Mouse (Mus musculus) adrenal gland, postnatal 36 days (tissue): ENCODE data around the gene Ppm1g. TPM values are rescaled to one million over a fixed set of nuclear protein-coding genes. Genes with fewer than 3 reads are reported as not detected.

Experiments used
- DNase-seq, 2 experiments: peaks; one replicate each; pipeline ENCODE4 v3.0.0; 2021; ENCODE audit warnings: mixed read lengths in 1 of 2
- long read RNA-seq, 2 experiments: library from polyadenylated mRNA; stranded (forward); transcript quantifications; one replicate each; pipeline ENCODE4 v2.0.0; 2021; ENCODE audit warnings: borderline sequencing depth in 2 of 2
- total RNA-seq, 2 experiments: library from RNA; stranded (reverse); gene quantifications; 2 replicates each; pipeline ENCODE4 v1.2.3; 2021

Ppm1g gene
- 100 to 1,000 TPM; 105 to 129 TPM for total RNA-seq
- long read RNA-seq, experiment 1, transcript Ppm1g-201 (10 exons, 2,307 nt), result major isoform, 220 of 239 reads
- long read RNA-seq, experiment 1, partial matches to known transcripts, result 4 of 239 reads
- long read RNA-seq, experiment 1, other reads (novel, unspliced or antisense), result 11 of 239 reads
- long read RNA-seq, experiment 2, transcript Ppm1g-201 (10 exons, 2,307 nt), result major isoform, 56 of 60 reads
- long read RNA-seq, experiment 2, partial matches to known transcripts, result 2 of 60 reads
- long read RNA-seq, experiment 2, other reads (novel, unspliced or antisense), result 2 of 60 reads

DNA sequence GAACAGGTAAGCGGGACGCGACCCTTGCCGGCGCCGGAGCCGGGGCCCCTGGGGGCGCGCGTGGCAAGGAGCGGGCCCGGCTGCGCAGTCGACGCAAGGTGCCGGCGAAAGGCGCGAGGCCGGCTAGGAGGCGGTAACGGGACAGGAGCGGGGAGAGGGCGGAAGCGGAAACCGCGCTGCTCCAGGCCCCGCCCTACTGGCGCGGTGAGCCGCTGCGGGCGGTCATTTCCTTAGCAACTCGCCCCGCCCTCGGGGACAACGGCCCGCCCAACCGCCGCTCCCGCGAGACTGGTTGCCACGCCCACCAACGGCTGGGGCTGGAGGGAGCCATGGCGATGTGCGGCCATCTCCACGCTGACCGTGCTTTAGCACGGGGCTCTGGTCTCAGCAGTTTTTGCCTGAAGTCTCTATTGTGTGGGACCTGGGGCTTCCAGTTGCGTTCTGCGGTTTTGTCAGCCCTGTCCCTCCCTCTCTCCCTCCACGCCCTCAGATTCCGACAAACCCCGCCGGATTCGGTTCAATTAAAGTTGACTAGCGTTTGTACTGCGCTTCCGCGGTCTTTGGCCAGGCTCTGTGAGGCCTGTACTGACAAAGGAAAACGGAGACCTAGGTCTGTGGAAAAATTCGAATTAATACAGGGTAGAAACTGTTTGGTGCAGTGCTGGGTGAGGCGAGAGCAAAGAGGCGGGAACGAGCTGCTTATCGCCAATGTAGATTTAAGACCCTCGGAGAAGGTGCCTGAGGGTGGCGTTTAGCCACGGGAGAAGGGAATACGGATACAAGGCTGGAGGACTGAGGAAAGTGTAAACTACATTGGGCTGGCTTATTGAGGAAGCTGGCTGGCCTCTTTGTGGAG, at the start of gene Ppm1g:
Gene Ppm1g (minus strand): TSS at position 240 of the 856 bp plus-strand sequence.
- peak; percentile 99 for DNase-seq

DNA sequence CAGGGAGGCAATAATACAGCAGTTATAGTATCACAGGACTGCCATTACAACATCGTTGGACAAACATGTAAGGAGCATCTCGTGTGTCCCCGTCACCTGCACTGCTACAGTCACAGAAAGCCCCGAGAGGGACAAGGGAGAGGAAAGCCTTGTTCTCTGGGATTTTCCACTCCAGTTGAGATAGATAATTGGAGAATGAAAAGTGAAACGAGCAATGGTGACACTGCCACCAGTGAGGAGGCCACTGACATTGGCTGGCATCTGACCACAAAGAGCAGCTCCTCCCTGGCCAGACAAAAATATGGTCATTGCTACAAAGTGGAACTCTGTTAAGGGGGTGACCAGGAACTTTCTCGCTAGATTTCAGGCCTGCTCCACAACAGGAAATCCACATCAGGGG, 47.2 kb upstream of the Ppm1g start:
- no peak for DNase-seq

DNA sequence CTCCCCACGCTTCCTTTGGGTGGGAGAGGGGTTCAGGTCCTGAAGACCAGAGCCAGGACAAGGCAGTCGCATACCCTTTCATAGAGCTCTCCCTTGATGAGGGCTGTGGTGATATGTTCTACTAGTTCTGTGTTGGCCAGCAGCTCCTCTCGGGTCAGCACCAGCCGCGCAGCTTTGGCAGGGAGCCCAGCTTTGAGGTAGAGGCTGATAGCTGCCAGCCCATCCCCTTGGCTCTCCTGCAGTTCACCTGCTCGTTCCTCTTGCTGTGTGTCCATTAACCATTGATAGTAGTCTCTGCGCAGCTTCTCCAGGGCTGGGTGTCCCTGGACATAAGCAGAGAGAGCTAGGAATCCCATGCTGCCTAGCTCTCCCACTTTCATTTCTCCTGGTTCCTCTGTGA, 45.6 kb upstream of the Ppm1g start:
- no peak for DNase-seq

DNA sequence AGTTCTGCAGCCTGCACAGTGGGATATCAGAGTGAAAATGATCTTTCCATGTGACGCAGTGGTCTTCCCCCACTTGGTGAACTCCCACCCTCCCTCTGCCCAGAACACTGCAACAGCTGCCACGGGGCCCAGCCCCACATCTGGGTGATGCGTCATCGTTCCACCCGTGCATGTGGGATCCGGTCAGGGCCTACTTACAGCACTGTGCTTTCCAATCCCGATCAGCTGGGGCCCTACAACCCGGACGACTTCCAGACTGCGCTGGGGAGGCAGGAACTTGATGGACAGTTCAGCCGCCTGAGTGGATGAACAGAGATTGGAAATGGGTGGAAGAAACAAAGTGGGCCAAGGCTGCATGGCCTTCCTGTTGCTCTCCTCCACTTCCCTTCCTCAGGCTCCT, 37.1 kb upstream of the Ppm1g start:
- DNase-seq, result no peak

DNA sequence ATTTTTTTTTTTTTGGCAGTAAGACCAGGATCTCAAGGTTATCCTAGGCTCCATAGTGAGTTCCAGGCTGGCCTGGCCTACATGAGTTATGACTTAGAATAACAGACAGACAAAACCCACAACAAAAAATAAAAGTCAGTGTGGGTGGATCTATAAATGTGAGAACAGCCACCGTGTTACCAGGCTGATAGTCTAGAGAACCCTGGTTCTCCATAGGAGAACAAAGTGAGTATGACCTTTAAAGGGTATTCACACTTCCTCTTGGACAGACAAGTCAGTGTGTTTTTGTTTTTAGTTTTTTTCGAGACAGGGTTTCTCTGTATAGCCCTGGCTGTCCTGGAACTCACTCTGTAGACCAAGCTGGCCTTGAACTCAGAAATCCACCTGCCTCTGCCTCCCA, 35.5 kb upstream of the Ppm1g start:
- no peak for DNase-seq

DNA sequence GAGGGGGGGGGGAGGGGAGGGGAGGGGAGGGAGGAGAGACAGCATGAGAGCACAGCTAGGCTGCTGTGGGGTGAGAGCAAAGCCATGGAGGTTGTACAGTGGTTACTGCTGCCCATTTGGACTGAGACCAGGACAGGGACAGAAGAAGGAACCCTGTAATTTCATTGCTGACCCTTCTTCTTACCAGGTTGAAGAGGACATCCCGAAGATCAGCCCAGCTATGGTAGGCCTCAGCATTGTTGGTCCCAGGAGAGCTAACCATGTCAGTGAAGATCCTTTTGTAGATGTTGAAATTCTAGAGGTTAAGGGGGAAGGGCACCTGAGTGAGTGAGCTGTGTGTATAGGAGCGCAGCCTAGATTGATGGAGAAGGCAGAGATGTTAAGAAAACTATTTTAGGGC, 34.9 kb upstream of the Ppm1g start:
- DNase-seq, result no peak

DNA sequence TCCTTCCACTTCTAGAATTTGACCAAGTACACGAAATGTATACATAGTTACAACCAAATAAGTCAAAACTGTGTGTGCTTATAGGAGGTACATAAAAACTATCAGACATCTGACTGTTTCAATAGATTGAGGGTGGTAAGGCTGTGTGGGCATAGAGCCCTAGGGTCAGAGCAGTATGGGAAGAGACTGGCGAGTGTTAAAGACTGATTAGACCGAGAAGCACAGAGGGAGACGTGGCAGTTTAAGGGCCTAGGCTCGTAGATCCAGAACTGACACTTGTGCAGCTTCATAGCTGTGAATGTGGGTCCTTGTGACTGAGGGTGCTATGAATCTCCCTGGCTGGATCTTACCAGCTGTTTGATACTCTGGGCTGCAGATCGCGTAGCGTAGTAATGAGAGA, 34.4 kb upstream of the Ppm1g start:
- DNase-seq, result no peak

DNA sequence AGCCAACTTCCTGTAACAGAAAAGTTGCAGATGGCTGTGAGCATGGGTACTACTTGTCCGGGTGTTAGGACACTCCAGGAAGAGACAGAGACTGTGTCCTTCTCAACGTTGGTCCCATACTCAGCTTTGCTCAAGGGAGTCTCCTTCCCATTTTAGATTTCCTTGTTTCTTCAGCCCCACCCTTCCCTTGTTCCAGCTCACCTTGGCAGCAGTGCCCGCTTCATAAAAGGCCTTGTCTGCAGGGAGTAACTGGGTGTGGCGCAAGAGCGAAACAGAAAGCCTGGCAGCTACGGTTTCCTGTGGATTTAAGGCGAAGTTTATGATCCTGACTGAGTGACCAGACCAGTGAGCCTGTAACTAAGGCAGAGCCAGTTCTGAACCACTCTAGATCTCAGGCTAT, 34.0 kb upstream of the Ppm1g start:
- peak; percentile 49 to 60 for DNase-seq

DNA sequence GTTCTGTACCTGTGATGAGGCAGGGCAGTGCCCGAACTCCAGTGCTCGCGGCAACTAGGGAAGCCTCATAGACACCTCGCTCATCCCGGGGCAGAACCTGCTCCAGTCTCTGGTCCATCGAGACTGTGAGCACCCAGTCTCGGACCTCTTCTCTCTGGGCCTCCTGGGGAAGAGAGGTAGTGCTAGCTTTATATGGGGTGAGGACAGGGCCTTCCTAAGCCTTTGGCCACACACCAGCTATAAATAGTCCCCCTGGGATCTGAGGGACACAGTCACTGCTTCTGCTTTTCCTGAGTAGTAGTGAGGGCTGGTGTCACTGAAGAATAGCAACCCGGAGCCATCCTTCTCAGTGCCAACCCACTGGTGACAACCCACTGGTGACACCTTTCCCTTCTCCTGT, 33.3 kb upstream of the Ppm1g start:
- DNase-seq, result no peak

DNA sequence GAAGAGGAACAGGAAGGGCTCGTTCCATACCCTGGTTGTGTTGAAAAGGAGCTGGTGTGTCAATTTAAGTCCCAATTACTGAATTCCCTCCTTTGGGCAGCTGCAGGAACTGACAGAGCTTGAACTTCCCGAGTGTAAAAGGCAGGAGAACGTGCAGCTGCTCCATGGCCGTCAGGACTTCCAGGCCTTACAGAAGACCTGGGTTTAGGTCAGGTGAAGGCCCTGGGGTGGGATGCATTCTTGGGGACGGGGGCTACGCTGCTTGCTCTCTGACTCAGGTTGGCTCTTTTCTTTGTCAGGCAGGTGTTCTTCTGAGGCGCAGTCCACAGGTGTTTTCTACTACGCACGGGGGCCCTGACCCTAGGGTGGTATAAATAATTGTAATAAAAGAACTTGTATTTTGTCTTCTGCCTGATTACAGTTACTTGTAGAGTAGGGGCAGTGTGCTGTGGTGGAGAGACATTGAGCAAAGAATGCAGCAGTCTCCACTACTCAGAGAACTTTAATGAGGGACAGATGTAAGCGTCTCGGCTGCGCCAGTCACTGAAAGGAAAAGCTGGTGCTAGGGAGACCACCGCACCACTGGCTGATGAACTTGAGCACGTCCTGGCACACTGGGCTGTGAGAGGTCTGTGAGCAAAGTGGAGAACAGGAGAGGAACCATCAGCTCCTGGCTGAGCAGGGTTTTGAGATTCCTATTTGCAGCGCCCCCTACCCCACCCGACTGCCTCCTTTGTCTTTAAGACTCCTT, 32.5 kb upstream of the Ppm1g start:
- DNase-seq, result no peak

DNA sequence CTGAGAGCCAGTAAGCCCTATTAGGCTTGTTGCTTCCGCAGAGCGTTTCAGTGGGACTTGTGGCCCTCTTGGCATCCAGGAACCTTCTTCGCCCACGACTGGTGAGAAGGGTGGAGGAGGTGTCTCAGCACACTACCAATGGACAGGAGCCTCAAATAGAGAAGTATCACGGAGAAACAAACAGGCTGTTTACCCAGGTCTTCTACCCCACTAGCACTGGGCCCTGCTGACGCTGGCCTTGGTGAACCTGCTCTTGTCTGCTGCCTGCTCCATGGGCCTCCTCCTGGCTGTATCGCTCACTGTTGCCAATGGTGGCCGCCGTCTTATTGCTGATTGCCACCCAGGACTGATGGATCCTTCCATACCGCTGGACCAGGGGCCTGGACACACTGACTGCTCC, 31.7 kb upstream of the Ppm1g start:
- DNase-seq, result no peak

DNA sequence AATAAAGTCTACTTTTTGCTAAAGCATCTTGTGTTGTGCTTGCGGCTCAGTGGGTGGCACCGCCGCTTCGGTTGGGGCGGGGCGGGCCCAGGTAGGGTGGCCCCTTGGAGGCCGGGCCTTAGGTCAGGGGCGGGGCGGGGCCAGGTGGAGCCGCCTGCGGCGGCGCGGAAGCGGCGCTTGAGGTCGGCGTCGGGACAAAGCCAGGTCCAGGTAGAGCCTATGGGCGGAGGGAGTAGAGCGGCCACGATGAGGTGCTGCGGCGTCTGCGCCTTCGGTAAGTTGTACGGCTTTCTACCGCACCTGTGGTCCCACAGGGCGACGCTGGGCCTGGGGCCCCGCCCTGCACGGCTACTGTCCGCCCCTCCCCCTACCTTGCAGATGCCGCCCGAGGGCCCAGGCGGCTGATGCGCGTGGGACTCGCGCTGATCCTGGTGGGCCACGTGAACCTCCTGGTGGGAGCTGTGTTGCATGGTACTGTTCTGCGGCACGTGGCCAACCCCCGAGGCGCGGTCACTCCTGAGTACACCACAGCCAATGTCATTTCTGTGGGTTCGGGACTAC, 31.1 kb upstream of the Ppm1g start, which contains the start of gene Krtcap3:
Gene Krtcap3 (plus strand): TSS at position 151 of the 561 bp plus-strand sequence.
- peak in 1 of 2 experiments; percentile 30 for DNase-seq

DNA sequence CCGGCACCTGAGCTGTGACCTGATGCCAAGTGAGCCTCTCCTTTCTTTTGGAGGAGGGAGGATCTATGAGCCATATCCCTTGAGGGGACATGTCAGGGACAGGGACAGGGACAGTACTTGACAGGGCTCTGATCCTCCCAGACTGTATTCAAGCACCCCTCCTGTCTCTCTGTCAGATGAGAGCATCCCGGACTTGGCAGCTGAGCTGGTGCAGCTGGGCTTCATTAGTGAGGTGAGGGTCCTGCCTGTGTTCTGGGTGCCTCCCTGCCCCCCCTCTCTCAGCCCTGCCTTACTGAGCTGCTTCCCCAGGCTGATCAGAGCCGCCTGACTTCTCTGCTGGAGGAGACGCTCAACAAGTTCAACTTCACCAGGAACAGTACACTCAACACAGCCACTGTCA, 30.2 kb upstream of the Ppm1g start:
- no peak for DNase-seq

DNA sequence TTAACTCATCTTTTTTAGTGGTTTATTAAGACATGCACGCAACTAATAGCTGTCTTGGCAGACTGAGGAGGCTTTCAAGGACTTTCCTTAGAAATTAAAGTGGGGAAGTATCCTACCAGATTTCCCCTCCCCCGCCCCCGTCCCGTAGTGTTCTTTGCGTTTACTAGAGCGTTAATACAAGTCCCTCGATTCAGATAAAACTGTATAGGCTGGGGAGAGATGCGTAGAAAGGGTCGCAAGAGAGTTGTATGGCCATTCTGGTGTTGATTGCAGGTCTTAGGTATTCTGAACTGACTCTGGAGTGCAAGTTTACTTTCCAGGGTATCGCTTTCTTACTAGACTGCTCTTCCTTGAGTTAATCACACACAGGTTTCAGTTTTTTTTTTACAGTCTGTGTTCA, 21.7 kb upstream of the Ppm1g start:
- DNase-seq, result no peak

DNA sequence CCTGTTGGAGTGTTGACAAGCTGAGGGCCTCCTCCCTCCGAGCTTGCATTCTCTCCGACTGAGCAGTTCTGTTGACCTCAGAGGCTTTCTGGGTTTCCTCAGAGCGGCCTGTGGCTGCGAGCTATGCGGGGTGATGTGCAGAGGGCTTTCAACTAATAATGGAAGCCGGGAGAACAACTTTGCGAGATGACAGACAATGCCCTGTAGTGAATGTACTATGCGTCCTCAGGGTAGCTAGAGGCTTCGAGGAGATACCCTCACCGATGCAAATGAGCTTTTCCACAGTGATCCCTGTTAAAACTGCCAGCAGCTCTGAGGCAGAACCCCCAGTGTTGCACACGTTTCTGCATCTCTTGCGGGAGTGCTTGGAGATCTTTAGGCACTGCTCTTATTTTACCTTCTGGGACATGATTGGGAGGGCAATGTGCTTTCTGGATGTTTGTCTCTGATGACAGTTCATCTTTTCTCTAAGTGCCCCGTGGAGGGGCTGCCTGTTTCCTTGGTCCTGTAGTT, 21.1 kb upstream of the Ppm1g start:
- DNase-seq, result no peak

DNA sequence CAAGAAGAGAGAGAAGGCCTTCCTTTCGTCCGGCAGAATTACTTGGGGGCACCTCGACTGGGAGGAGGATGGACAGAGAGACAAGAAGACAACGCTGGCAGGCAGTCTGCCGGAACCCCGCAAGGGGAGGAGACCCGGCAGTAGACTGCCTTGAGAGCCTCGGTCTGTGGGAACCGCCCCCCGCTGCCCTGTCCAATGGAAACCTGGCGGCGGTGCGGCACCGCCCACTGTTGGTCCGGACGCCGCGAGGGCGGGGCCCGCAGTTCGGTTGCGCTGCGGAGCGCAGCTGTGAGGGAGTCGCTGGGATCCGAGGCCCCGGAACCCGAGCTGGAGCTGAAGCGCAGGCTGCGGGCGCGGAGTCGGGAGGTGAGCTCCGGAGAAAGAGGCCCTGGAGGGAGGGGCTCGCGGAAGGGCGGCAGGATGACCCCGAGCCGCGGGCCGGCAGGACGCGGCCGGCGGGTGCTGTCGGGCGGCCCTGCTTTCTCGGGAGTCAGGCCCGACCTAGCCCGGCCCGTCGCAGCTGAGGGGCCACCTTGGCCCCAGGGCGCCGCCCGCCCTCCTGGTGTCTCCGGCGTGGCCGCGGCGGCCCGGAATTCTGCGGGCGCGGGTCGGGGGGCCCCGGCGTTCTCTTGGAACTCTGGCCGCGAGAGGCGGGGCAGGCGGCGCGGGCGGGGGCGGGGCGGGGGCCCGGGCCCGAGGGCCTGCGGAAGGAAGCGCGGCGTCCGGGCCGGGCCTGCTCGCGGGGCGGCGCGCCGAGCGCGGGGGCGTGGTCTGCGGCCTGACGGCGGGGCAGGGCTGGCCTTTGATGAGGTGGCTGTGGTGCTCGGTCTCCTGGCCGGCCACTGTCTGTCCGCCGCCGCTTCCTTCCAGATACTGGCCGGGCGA, 20.4 kb upstream of the Ppm1g start, which contains the start of the genes Nrbp1 and Gm9970:
Gene Nrbp1 (plus strand): TSS at position 228 of the 885 bp plus-strand sequence.
Gene Gm9970 (minus strand): TSS at position 596 of the 885 bp plus-strand sequence.
- peak; percentile 98 to 99 for DNase-seq

DNA sequence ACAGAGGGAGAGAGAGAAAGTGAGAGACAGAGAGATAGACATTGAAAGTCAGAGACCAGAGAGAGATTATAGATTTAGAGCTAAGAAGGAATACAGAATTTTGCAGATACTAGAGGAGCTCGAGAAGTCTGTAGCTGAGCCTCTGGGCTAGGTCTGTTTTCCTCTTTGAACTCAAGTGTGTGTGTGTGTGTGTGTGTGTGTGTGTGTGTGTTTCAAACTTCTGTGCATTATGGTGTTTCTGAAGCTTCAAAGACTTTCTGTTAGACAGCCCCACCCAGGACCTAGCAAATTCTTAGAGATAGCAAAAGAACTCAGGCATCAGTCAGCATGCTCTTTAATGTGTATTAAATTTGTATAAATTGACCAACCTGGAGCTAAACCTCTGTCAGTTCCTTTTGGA, 6.2 kb upstream of the Ppm1g start:
- DNase-seq, result no peak

DNA sequence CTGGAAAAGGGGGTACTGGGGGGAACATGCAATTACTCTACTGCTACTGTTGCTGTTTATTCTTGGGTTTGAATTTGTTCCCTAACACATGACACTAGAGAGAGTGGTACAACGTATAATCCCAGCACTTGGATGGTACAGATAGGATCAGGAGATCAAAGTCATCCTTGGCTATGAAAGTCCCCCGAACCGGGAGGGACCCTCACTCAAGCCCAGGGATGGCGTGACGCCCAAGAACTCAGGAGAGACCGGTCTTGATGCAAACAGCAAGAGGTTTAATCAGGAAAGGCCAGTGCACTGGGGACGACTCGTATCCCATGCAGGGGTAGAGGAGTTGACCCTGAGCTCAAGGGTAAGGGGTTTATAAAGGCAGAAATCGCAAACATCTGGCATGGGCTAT, 2.2 kb upstream of the Ppm1g start:
- DNase-seq, result no peak

DNA sequence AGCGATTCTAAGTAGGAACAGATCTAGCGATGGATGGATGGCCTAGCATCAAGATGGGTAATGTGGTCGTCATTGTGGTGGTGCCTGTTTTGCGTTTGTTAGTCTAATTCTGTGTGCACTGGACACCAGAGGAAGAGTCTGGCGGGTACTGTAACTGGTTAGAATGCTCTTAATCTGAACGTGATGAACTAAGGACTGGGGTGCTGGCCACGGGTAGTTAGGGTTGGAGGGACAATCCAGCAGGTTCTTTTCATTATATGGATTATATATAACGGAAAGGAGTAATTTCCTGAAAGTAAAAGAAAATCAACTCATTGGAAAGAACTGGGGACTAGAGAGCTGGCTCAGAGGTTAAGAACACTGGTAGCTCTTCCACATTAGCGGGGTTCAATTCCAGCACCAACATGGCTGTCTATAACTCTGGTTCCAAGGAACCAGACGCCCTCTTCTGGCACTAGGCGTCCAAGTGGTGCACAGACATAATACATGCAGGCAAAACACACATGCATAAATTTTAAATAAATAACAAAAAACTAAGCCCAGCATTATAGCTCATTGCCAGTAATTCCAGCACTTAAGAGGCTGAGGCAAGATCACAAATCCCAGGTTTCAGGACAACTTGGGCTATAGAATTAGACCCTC, 938 bp upstream of the Ppm1g start:
- peak; percentile 43 to 71 for DNase-seq

DNA sequence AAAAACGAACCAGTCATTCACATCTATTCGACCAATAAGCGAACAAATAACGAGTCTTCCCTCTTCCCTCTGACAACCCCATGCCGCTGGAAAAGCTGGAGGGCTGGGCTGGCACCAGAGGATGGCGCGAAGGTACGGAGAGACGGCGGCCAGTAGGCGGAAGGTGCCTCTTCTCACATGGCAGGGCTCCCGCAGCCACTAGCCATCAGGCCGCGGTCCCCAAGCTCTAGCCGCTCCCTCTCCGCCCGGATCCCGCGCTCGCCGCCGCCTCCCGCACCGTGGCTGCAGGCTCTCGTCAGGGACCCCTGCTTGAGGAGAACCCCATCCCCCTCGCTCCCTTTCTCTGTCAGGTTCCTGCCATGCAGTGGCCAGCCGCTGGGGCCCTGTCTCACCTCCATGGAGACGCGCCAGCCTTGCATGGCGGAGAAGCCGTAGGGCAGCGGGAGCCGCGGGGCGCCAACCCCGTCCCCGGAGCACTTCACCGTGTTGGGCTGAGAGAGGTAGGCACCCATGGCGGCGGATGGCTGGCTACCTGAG, 508 bp downstream of the Ppm1g start:
- DNase-seq, result peak; percentile 62 to 66
